Mouse (Mus musculus): ENCODE measurements at regions not wholly inside any gene's neighbourhood (a gene's known extent, or its start where the extent isn't known, plus 50 kb on each side); places are given as distances from the start of the nearest gene placed in this dataset.

GRCm38 (mm10) chr3:148434033-148434432, 556.3 kb downstream of the Adgrl2 start:
- no peak for DNase-seq (ENCODE audit: low spot score)

DNA sequence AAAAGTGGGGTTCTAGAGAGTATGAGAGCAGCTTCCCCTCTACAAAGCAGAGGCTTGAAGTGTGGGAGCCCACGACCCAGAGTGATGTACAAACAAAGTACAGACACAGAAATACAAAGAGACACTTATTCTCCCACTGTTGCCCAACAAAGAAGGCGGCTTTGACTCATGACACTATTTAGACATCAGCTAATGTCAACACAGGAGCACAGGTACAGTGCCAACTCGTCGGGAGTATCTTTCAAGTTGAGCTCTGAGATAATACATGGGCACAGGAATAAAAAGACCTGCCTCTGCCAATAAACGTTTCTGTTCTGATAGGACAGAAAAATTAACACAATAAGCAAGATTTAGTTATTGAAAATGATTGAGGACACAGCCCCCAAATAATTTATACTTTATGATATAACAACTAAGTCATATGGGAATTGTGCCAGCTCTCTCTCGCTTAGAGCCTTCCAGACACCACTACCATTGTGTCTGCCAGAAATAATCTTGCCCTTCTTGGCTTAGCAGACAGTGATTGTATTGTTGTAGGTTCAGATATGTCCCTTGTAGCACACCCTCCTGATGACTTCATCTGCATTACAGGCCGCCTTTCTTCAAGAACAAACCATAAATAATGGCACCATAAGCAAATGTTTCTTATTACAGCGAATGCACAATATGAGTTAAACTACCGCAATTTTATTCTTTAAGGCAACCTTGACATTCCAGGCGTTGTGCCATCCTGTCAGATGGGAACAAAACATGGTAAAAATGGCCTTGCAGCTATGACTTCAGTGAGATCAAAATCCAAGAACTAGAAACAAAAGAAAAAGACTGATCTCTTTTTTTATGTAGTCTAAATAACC, 561.1 kb downstream of the Adgrl2 start:
- no peak for DNase-seq (ENCODE audit: low spot score)

- DNase-seq (ENCODE audit: low spot score), result no peak
Measured at GRCm38 (mm10) chr3:148424089-148424488, 566.3 kb downstream of the Adgrl2 start.

DNA sequence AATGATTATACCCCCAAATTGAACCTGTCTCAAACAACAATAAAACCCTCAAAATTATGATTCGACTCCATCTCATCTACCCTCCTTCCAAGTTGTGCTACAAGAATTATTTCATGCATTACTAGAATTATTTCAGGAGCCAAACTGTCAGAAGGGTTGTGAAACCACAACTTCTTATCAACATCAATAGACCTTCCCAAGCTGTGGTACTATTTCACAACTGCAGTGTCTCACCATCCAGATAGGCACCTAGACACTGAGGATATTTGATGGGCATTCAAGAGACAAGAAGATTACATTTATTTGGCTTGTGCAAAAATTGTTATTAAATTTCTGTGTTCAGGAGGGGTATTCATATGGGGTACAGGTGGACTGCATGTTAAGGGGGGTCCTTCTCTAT, 567.0 kb downstream of the Adgrl2 start:
- no peak for DNase-seq (ENCODE audit: low spot score)

GRCm38 (mm10) chr3:148422720-148423119, 567.6 kb downstream of the Adgrl2 start:
- DNase-seq (ENCODE audit: low spot score), result no peak

DNA sequence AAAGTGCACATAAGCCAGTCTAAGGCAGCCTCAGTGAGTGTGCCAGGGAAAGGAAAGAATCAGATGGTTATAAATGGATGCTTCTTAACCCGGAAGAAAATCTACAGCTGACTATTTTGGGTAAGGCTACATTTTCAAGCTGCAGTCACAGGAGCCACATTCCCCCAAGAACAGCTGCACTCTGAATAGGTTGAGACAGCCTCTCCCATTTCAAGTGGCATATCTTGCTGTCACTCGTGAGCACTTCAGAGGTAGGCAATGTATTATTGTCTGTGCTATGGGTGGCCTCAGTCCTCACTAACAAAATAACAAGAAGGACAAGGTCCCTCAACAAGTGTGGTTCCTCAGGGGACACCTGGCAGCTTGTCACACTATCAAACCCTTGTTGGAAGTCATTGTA, 568.1 kb downstream of the Adgrl2 start:
- DNase-seq (ENCODE audit: low spot score), result no peak

DNA sequence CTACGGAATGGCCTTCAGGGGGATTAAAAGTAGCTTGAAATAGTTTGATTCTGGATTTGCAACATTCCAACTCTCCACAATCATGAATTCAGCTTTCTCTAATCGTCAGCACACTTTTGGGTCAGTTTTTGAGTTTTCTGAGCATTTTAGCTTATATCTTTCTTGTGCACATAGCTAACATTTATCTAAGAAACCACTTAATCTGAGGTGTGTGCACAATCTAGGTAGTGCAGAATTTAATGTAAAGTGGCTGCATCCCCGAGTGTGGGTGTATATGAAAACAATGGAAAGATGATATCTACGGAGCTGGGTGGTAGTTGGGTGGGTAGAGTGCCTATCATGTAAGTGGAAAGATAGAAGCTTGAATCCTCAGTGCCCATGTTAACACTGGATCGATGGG, 570.1 kb downstream of the Adgrl2 start:
- no peak for DNase-seq (ENCODE audit: low spot score)

GRCm38 (mm10) chr3:148419462-148420074, 570.8 kb downstream of the Adgrl2 start:
- DNase-seq (ENCODE audit: low spot score), result no peak

- peak; percentile 4 for DNase-seq (ENCODE audit: low spot score)
Measured at GRCm38 (mm10) chr3:148418067-148418466, 572.3 kb downstream of the Adgrl2 start.

GRCm38 (mm10) chr3:148415443-148415842, 574.9 kb downstream of the Adgrl2 start:
- no peak for DNase-seq (ENCODE audit: low spot score)

- DNase-seq (ENCODE audit: low spot score), result no peak
Measured at GRCm38 (mm10) chr3:148413027-148413426, 577.3 kb downstream of the Adgrl2 start.

DNA sequence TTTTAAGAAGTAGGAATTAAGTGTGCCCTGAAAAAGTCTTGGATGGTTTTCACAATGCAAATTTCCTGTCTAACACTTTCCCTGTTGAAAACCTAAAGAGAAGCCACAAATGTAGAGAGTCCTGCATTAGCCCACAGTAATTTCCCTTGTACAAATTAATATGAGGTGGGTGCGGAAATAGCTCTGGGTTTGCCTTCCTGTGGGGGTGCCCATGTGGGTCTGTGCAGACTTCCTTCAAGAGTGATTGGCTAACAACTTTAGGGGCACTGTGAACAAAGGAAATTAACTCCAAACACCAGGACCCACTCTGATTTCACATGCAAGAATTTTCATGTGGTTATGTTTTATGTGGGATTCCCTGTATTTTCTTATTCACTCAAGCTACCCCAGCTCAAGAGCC, 578.2 kb downstream of the Adgrl2 start:
- no peak for DNase-seq (ENCODE audit: low spot score)

DNA sequence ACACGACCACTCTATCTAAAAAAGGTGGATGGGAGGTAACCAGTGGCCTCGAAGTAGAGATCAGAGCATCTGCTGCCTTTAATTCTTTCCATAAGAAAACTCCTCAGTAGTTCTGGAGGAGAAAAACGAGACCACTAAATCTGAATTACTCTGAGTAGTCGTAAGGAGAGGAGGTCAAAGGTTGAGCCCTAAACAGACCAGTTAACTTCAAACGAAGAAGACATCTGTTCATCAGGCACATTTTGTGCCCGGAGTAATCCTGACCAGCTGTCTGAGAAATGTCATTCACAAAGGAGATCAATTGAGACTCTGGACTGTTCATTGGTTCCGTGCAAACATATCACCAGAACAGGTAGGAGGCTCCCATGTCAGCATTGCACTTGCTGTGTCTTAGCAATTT, 592.0 kb downstream of the Adgrl2 start:
- no peak for DNase-seq (ENCODE audit: low spot score)

GRCm38 (mm10) chr3:148387550-148387949, 602.8 kb downstream of the Adgrl2 start:
- DNase-seq (ENCODE audit: low spot score), result no peak

DNA sequence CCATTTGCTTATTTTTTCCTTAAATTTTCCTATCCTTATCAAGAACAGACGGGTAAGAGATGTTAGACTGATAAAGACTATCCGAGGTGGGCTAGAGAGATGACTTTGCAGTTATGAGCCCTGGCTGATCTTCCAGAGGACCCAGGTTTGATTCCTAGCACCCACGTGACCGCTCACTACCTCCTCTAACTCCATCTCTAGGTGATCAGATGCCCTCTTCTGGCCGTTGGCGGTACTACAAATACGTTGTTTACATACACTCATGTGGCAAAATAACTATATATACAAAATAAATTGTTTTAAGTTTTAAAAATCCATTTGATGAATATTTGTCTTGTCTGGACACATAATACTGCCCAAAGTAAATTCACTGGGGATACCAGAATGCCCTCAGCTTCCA, 604.6 kb downstream of the Adgrl2 start:
- DNase-seq (ENCODE audit: low spot score), result no peak

- DNase-seq (ENCODE audit: low spot score), result no peak
Measured at GRCm38 (mm10) chr3:148381057-148381456, 609.3 kb downstream of the Adgrl2 start.

DNA sequence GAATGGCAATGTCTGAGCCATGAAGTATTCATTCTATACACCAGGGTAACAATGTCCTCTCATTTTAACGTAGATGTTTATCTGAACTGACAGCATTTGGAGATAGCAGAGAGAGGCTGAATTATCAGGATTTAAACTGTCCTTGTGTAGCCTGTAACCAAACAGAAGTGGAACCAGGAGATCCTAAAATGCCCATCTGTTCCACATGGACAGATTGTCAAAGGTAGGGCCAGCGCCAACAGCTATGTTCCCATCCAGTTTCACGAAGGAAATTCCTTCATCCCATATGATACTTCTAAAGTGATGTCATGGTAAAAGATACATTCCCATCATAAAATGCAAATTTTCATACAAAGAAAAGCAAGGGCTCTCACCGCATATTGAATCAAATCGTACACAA, 627.0 kb downstream of the Adgrl2 start:
- DNase-seq (ENCODE audit: low spot score), result peak; percentile 47

GRCm38 (mm10) chr3:148362453-148362864, 627.9 kb downstream of the Adgrl2 start:
- DNase-seq (ENCODE audit: low spot score), result no peak

DNA sequence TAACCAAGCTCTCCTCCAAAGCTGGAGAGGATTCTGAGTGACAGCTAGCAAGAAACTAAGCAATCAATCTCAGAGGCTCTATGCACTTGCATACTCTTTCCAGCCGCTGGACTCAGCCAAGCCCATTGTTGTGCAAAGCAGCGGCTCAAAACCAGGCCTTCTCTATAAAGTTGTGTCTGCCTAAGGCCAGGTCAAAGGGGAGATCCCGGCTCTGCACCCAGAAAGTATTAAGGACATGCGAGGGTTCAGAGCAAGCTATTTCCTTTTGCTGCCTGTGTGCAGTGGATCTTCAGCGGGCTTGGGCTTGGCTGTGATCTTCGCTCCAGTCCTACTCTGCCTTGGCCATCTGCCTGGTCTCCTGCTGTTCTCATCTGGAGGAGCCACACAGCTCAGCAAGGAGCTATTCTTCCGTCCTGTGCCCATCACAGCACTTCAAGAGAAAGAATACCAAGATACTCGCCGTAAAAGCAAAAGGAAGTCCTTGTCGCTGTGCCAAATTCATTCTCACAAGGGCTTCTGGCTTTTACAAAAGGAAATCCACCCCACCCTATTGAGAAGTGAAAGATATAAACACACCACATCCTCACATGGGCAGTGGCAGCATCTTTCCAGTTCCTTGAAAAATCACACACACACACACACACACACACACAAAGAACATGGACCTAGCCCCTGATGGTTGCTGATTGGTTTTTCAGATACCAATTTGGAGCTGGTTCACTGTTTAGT, 646.6 kb downstream of the Adgrl2 start:
- peak; percentile 26 for DNase-seq (ENCODE audit: low spot score)

GRCm38 (mm10) chr3:148343256-148343632, 647.1 kb downstream of the Adgrl2 start:
- peak; percentile 55 for DNase-seq (ENCODE audit: low spot score)

DNA sequence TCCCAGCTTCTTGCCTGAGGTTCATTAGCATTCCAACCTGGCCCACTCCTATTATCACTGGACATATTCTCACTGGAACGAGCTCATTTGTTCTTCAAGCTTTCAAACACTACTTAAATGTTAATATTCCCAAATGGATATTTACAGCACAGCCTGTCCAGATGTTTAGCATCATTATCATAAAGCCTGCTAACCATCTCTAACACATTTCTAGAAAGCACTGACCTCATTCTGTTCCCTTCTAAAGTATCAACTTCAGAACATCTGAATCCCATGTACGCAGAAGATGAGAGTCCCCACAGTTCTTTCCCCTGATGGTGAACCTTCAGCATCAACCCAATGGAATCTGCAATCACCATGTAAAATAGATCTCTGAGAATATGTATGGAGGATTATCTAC, 651.1 kb downstream of the Adgrl2 start:
- no peak for DNase-seq (ENCODE audit: low spot score)

GRCm38 (mm10) chr3:148336640-148337039, 653.7 kb downstream of the Adgrl2 start:
- DNase-seq (ENCODE audit: low spot score), result no peak

DNA sequence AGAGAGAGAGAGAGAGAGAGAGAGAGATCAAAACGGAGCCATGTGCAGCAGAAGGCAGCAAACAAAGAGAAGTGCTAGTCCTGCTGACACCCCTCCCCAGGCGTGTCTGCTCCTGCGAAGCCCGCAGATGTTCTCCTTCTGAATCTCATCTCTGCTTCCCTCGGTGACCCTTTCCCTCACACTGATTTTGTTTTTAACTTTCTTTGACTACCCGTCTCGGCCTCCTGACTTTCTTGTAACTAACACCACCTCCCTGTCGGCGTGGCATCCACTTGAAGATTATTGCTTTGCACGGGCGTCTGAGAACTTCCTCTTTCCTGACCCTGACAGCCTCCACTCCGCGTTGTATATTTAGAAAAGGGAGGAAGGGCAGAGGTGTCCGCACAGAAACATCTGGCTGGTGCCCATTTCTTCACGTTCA, 654.3 kb downstream of the Adgrl2 start:
- no peak for DNase-seq (ENCODE audit: low spot score)

All from retina, embryonic 14.5 days (tissue).